Mouse (Mus musculus) liver, embryonic 11.5 days (tissue): Measurements from ENCODE around the gene Pnpla5. TPM values are rescaled to one million over a fixed set of nuclear protein-coding genes. Genes with fewer than 3 reads are reported as not detected.

Source experiments
- ATAC-seq: fragments of 200-750 bp; cut with Nextera tagmentation; replicated peaks from 2 replicates; pipeline ENCODE4 v1.8.0; 2017; ENCODE audit warnings: moderate number of reproducible peaks, mild to moderate bottlenecking, moderate TSS enrichment, moderate library complexity; ENCODE audit not compliant: low FRiP score
- DNase-seq: peaks from one replicate; pipeline ENCODE4 v3.0.0-alpha.2; 2017; ENCODE audit warnings: low spot score
- H3K27ac ChIP-seq: fragments of 300-500 bp; sonication (generic); 2 replicates; pipeline ENCODE4 v1.5.1; 2014; ENCODE audit warnings: mild to moderate bottlenecking, low read depth, low read length, control low read depth
- H3K27me3 ChIP-seq: fragments of 300-500 bp; sonication (generic); replicated peaks from 2 replicates; pipeline ENCODE4 v1.6.1; 2014; ENCODE audit warnings: low read length, mixed read lengths; ENCODE audit not compliant: control insufficient read depth, insufficient read depth
- H3K36me3 ChIP-seq: fragments of 300-500 bp; sonication (generic); 2 replicates; pipeline ENCODE4 v1.6.1; 2014; ENCODE audit warnings: mild to moderate bottlenecking, low read length, moderate library complexity, mixed read lengths; ENCODE audit not compliant: control insufficient read depth, insufficient read depth
- H3K4me1 ChIP-seq: fragments of 300-500 bp; sonication (generic); replicated peaks from 2 replicates; pipeline ENCODE4 v1.6.1; 2014; ENCODE audit warnings: low read length, mixed read lengths; ENCODE audit not compliant: control insufficient read depth, insufficient read depth
- H3K4me2 ChIP-seq: fragments of 300-500 bp; sonication (generic); 2 replicates; pipeline ENCODE4 v1.6.1; 2014; ENCODE audit warnings: mild to moderate bottlenecking, control low read depth, moderate library complexity
- H3K4me3 ChIP-seq: fragments of 300-500 bp; sonication (generic); 2 replicates; pipeline ENCODE4 v1.5.1; 2014; ENCODE audit warnings: low read depth, low read length, control low read depth
- H3K9ac ChIP-seq: fragments of 300-500 bp; sonication (generic); 2 replicates; pipeline ENCODE4 v1.6.1; 2014; ENCODE audit warnings: low read depth, low read length, control low read depth
- H3K9me3 ChIP-seq: fragments of 300-500 bp; sonication (generic); 2 replicates; pipeline ENCODE4 v1.6.1; 2016; ENCODE audit warnings: low read length, inconsistent platforms, mixed read lengths; ENCODE audit not compliant: control insufficient read depth
- WGBS: fragments of 180-500 bp; shearing (Covaris S2); extraction: QIAGEN DNeasy Blood & Tissue Kit; methylation state at CpG from one replicate; pipeline ENCODE4 v1.1.7; 2014; 5-methylcytosine and 5-hydroxymethylcytosine counted together
- polyA plus RNA-seq: library from polyadenylated mRNA; unstranded; fragments of >200 nt; fragmentation: Nextera tagmentation; extraction: Ambion mirVana; gene quantifications from 2 replicates; pipeline ENCODE4 v1.2.1, GENCODE M21; 2014

Gene Pnpla5
- polyA plus RNA-seq, 1 experiment from 2014 or later: not detected

DNA sequence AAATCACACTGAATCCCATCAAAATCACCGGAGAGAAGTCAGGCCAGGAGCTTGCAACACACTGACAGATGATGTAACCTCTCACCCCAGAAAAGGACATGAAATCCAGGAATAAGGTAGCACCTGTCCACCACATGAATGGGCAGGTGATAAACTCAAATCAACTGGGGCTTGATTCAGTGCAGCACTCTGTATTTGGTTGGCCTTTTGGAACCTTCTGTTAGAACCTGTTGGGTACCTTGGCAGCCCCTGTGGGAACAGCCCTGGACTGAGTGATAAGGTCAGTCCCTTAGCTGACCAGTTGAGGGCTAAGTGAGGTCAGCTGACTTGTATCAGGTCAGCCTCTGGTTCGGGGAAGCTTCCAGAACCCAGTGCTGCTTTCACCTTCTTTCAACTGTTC is 33.2 kb upstream of the Pnpla5 start:
- Histone ChIP-seq H3K4me3 (no peak overlapping the region), H3K27ac (no peak overlapping the region), H3K9me3 (no peaks in the 10 kb centered on the region), H3K4me2 (no peak overlapping the region), H3K9ac (no peak overlapping the region), H3K4me1 (no peaks in the 10 kb centered on the region), H3K36me3 (no peaks in the 10 kb centered on the region), H3K27me3 (no peaks in the 10 kb centered on the region)
- ATAC-seq (no peak), DNase-seq (no peak)
- 83% methylated on average over 2 of the region's 2 CpGs for WGBS

DNA sequence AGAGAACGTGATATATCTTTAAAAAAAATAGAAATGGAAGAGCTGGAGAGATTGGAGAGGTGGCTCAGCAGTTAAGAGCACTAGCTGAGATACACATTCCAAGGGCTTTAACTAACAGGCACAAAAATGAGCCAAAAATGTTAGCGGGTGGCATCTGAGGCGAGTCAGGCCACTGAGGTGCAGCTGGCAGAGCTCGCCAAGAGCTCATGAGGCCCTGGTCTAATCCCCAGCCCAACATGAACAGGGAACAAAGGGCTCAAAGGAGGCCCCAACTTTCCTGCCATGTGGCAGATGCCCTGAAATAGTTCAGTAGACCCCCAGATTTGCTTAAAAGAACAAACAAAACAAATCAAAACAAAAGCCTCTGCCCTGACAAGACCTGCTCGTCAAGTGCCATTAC is 18.0 kb upstream of the Pnpla5 start:
- ATAC-seq: no peak
- no peaks in the 10 kb centered on the region for H3K9me3 ChIP-seq
- H3K27me3 ChIP-seq: no peaks in the 10 kb centered on the region
- H3K4me2 ChIP-seq: no peak overlapping the region
- H3K4me1 ChIP-seq: no peaks in the 10 kb centered on the region
- DNase-seq: no peak
- no peak overlapping the region for H3K9ac ChIP-seq
- H3K4me3 ChIP-seq: no peak overlapping the region
- H3K27ac ChIP-seq: no peak overlapping the region
- 72% methylated on average over 5 of the region's 5 CpGs for WGBS
- H3K36me3 ChIP-seq: no peaks in the 10 kb centered on the region

DNA sequence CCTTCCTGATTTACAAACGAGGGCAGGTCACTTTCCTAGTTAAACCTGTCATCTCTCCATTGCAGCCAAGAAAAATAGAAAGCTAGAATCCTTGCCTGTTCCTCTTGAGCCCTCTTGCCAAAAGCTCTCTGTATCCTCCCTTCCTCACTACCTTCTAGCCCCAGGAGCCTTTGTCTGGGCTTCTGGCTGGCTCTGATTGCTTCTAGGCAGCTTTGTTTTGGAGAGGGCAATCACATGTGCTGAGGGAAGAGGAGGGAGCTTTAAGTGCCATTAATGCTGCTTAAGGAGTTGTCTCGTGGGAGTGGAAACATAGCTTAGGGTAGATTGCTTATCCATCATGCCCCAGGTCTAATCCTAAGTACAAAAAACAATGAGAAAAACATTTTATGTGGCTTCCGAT is 17.1 kb upstream of the Pnpla5 start:
- DNase-seq: no peak
- Histone ChIP-seq H3K4me3 (no peak overlapping the region), H3K27me3 (no peaks in the 10 kb centered on the region), H3K36me3 (no peaks in the 10 kb centered on the region), H3K27ac (no peak overlapping the region), H3K9me3 (no peaks in the 10 kb centered on the region), H3K4me1 (no peaks in the 10 kb centered on the region), H3K9ac (no peak overlapping the region), H3K4me2 (no peak overlapping the region)
- 53% methylated on average over 3 of the region's 3 CpGs for WGBS
- no peak for ATAC-seq

DNA sequence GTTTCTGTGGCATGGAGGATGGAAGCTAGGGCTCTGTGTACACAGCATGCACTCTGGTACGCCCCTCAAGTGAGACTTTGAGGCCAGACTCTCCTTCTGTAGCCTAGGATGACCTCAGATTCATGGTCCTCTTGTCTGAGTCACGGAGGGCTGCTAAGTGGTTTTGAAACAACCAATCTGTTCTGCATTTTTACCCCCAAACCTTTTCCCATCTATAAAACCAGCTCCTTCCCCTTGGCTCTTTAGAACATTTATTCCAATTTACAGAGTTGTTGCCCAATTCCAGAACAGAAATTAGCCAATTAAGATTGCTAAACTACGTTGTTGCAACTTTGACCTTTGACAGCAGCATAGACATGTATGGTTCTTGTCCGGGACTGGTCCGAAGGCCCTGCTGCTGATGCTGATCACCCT is 16.6 kb upstream of the Pnpla5 start:
- ATAC-seq (no peak), DNase-seq (no peak)
- Histone ChIP-seq H3K4me3 (no peak overlapping the region), H3K36me3 (no peaks in the 10 kb centered on the region), H3K9me3 (no peaks in the 10 kb centered on the region), H3K4me1 (no peaks in the 10 kb centered on the region), H3K4me2 (no peak overlapping the region), H3K27ac (no peak overlapping the region), H3K9ac (no peak overlapping the region), H3K27me3 (no peaks in the 10 kb centered on the region)
- WGBS: 73% methylated on average over 5 of the region's 5 CpGs

DNA sequence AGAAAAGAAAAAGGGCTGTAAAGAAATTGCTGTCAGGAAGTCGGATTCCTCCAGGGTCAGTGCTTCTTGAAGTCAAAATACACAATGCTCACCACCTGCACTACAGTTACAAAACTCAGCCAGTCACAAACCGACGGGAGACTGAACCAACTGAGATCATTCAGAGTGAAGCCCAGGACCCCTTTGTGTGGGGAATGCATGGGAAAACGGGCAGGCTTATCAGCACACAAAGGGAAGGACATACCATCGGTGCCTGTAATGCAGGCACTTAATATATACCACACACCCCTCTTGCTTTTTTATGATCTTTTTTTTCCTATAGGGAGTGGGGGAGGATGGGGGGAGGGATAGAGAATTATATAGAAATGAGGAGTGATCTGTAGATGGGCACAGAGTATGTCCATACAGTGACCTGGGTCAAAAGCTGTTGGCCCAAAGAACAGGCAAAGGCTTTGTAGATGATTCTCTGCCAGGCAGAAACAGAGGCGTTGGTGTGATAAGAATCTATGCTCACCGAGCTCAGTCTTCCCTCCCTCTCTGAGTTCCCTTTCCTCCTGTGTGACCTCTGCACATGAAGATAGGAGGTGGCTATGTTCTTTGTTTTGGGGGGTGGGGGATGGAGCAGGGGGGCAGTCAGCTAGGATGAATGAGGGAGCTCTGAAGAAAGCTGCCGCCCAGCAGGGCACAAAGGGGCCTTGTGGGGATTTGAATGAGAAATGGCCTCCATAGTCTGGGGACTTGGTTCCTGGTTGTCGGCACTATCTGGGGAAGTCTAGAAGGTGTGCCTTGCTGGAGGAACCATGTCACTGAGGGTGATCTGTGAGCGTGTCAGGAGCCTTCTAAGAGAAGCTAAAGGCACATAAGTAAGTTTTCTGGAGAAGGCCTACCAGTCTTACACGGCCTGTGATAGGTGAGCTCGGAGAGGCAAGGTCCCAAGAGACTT is 13.8 kb upstream of the Pnpla5 start:
- H3K36me3 ChIP-seq: no peaks in the 10 kb centered on the region
- ATAC-seq: no peak
- no peak overlapping the region for H3K4me3 ChIP-seq
- no peaks in the 10 kb centered on the region for H3K27me3 ChIP-seq
- H3K4me2 ChIP-seq: no peak overlapping the region
- WGBS: 40% methylated on average over 12 of the region's 12 CpGs
- DNase-seq: no peak
- H3K9me3 ChIP-seq: no peaks in the 10 kb centered on the region
- no peak overlapping the region for H3K27ac ChIP-seq
- H3K4me1 ChIP-seq: no peaks in the 10 kb centered on the region
- no peak overlapping the region for H3K9ac ChIP-seq

DNA sequence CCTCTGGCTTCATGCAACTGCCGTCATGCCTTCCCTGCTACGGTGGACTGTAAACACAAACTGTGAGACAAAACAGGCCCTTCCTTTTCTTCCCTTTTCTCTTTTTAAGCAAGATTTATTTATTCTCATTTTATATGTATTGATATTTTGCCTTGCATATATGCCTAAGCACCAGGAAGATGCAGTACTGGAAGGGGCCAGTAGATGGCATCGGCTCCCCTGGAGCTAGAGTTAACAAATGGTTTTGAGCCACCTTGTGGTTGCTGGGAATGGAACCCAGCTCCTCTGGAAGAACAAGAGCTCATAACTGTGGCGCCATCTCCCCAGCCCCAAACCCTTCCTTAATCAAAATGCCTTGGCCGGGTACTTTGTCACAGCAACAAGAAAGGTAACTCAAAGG is 12.5 kb upstream of the Pnpla5 start:
- no peak overlapping the region for H3K27ac ChIP-seq
- no peaks in the 10 kb centered on the region for H3K9me3 ChIP-seq
- no peak overlapping the region for H3K4me2 ChIP-seq
- H3K4me1 ChIP-seq: no peaks in the 10 kb centered on the region
- no peaks in the 10 kb centered on the region for H3K36me3 ChIP-seq
- no peaks in the 10 kb centered on the region for H3K27me3 ChIP-seq
- DNase-seq: no peak
- no peak overlapping the region for H3K9ac ChIP-seq
- H3K4me3 ChIP-seq: no peak overlapping the region
- ATAC-seq: no peak
- 65% methylated on average over 5 of the region's 5 CpGs for WGBS

DNA sequence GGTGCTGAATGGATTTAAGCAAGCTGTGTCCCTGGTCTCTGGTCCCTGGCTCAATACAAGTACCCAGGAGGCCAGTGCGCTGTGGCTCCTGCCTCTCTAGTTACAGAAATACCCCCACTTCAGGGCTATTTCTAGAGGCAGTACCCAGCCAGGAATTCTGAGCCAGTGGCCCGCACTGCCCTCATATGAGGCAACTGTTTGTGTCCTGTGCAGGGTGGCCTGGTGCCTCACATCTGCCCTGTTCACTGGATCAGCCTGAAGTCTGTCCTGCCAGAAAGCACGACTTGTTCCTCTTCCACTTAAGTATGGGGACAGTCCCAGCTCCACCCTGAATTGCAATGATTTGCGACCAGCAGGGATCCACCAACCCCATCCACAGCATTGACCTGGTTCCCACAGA is 10.5 kb upstream of the Pnpla5 start:
- ATAC-seq: no peak
- H3K27ac ChIP-seq: no peak overlapping the region
- no peak for DNase-seq
- H3K4me3 ChIP-seq: no peak overlapping the region
- no peaks in the 10 kb centered on the region for H3K36me3 ChIP-seq
- no peaks in the 10 kb centered on the region for H3K9me3 ChIP-seq
- H3K27me3 ChIP-seq: no peaks in the 10 kb centered on the region
- no peaks in the 10 kb centered on the region for H3K4me1 ChIP-seq
- no peak overlapping the region for H3K9ac ChIP-seq
- H3K4me2 ChIP-seq: no peak overlapping the region
- WGBS: 61% methylated on average over 4 of the region's 4 CpGs

DNA sequence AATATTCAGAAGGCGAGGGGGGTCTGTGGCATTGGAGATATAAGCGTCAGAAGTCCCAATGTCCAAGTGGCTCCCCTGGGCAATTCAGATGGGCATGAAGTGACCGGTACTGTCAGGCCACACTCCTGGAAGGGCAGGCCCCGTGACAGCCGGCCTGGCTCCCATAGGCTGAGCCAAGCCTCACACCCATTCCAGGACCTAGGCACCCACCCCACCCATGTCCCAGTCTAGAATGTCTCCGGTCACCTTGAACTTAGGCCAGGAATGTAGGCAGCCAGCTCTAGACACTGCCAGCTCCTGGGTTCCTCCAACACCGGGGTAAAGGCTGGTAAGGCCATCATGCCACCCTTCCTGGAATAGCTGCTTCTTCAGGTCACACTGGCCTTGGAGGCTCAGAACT is 9.0 kb upstream of the Pnpla5 start:
- Histone ChIP-seq H3K9me3 (no peaks in the 10 kb centered on the region), H3K27me3 (no peaks in the 10 kb centered on the region), H3K4me3 (no peak overlapping the region), H3K4me1 (no peaks in the 10 kb centered on the region), H3K9ac (no peak overlapping the region), H3K36me3 (no peaks in the 10 kb centered on the region), H3K4me2 (no peak overlapping the region), H3K27ac (no peak overlapping the region)
- DNase-seq (no peak), ATAC-seq (no peak)
- 90% methylated on average over 7 of the region's 7 CpGs for WGBS

DNA sequence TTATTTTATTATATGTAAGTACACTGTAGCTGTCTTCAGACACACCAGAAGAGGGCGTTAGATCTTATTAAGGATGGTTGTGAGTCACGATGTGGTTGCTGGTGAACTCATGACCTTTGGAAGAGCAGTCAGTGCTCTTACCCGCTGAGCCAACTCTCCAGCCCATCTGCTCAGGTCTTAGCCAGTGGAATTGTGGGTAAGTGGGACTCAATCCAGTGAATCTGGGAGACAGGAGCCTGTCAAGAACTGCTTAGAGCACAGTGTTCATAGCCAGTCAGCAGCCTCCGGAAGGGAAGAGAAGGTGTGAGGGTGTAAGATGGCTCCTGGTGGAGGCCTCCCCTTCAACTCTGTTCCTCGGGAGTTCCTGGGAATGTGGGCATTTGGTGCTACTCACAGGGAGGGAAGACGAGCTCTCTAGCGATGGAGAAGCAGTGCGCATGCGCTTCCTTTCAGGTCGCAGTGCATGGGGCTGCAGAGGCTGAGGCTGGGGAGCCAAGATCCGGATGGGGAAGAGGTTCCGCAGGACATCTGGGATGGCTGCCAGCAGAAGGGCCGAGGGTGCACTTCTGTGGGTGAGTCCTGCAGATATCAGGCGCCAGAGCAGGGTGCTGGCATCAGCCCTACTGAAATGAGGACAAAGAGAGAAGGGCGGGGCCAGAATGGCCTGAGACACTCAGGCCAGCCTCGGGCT is 8.3 kb upstream of the Pnpla5 start:
- H3K9ac ChIP-seq: no peak overlapping the region
- 48% methylated on average over 16 of the region's 16 CpGs for WGBS
- no peaks in the 10 kb centered on the region for H3K36me3 ChIP-seq
- no peak overlapping the region for H3K27ac ChIP-seq
- no peaks in the 10 kb centered on the region for H3K9me3 ChIP-seq
- no peak overlapping the region for H3K4me3 ChIP-seq
- DNase-seq (no peak), ATAC-seq (no peak)
- H3K4me2 ChIP-seq: no peak overlapping the region
- H3K27me3 ChIP-seq: no peaks in the 10 kb centered on the region
- H3K4me1 ChIP-seq: no peaks in the 10 kb centered on the region
